Mouse (Mus musculus) CD8-positive naive resting alpha-beta T cell, adult 2 months (primary cell): ENCODE data around the gene Gpr152.

ENCODE experiments used
- DNase-seq, 2 experiments: peaks; one replicate each; pipeline ENCODE4 v3.0.0; 2022; ENCODE audit warnings: low read depth in 2 of 2, low spot score in 2 of 2

Gene Gpr152

DNA sequence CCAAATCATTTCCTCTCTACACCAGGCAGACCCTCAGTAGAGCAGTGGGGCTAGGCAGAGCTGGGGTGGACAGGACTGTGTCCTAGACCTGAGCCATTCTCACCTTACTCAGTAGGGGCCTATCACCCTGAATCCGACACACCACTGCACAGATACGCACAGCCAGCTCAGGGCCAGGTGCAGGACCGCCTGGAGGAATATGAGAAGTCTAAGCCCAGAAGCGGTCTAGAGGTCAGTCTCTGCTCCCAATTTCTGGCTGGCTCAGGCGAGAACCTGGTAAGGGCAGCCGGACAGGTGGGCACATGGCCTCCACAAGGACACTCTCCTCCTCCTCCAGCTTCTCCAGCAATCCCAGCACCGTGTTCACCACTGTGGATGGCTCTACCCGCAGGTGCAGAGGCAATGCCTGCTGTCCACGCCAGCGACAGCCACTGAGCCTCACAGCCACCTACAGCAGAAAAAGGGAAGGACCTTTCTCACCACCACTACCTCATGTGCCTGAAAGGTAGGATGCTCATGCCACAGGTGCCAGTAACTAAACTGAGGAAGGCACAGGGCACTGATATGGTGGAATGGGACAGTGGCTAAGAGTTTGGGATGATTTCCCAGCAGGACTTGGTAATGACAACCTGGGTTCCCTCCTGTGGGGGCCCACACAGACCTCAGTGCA lies 31.3 kb downstream of the Gpr152 start:
- no peak for DNase-seq

DNA sequence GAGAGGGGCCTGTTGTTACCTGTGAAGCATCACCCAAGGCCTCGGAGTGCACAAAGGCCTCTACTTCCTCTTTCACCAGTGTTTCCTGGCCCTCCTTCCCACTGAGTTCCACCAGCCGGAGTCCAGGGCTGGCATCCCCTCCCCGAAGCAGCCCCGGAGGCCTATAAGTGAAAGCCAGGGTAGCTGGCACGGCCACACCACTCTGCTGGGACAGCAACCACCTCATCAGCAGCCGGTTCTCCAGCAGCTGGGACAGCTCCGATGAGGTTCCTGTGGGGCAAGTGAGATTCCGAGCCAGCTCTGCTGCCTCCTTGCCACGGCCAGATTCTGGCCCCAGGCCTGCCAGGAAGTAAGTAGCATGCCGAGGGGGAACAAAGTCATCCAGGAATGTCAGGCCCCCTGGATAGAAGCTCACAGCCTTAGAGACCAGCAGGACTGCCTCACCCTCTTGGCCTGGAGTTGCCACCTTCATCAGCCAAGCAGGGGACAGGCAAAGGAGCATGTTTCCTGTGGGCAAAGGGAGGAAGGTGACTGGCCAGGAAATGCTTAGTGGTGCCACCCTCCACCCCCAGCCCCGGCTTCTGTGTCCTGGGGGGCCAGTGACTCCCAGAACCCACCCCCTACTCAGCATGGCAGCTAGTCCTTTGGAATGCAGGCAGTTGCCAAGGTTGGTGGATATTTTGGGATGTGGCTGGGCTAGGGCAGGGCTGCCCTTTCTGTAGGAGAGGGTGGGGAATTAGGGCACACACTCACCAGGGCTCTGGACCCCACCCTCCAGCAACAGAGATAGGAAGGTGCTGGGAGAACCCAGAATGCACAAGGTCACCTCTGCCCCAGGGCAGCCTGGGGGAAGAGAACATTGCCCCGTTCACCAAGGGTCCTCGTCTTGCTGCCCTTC lies 32.1 kb downstream of the Gpr152 start:
- DNase-seq, result no peak

DNA sequence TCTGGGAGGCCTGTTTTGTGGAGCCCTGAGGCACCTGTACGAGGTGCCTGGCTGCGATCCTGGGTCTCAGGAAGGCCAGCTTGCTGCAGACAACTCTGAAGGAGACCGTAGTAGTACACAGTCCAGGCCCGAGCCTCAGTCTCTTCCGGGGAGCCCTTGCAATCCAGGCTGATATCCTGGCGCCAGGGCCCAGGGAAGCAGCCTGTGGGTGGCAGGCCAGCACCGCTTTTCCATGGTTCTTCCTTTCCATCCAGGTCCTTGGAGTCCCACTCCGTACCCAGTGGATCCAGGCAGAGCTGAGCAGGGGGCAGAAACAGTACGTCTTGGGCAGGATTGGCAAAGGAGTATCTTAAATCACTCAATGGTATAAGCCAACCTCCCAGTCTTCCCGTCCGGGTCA lies 33.3 kb downstream of the Gpr152 start:
- DNase-seq, result no peak

DNA sequence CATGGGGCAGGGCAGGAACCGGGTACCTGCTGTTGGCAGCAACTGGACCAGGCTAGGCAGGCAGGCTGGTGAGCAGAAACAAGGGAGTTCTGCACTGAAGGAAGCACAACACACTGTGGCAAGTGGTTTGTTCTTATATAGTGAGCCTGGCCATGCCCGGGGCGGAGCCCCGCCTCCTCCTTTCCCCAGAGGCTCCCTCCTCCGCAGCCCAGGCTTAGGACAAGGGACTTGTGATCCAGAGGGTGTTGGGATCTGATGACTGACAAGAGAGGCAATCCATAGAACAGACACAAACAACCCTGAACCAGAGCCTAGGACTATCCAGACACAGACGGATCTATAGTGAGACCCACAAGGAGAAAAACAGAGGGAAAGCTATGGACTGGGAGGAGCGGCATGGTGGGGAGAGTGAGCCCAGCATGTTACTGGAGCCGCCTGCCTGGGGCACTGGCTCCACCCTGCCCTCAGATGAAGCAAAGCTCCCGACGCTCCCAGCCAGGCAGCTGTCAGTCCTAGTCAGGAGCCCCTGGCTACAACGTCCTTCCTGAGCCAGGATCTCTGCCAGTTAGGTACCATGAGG lies 35.9 kb downstream of the Gpr152 start, which contains the start of gene Carns1:
Gene Carns1 (minus strand): TSS at position 112 of the 580 bp plus-strand sequence.
- DNase-seq, result no peak

DNA sequence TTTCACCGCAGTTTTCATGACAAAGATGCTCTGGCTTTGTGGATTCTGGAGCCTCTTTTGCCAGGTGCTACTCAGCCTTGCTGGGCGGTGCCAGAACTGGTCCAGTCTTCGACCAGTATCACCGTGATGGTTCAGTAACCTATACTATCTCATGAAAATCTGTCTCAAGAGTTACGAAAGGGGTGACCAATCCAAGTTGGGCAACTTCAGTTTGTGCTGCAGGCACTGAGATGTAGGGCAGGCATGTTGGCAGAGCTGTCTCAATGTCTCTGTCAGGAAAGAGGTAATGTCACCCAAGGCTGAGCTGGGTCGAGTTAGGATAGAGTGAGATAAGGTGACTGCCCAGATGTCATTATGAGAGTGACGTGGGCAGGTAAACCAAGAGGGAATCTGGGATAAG lies 40.8 kb downstream of the Gpr152 start:
- no peak for DNase-seq

DNA sequence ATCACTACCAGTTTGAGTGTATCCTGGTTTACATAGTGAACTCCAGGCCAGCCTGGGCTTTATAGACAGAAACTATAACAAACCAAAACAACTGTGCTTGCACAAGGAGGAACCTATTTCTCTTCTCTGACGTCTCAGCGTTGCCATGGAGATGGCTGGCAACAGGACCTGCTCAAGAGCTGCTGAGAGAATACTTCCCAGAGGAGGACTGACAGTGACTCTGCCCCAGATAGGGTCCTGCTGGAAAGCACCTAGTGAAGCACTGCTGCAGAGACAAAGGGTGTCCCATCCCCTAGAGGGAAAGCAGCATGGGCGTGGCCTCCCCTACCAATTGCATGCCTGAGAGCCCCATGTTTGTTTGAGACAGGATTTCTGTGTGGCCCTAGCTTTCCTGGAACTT lies 42.3 kb downstream of the Gpr152 start:
- peak; percentile 51 to 53 for DNase-seq

DNA sequence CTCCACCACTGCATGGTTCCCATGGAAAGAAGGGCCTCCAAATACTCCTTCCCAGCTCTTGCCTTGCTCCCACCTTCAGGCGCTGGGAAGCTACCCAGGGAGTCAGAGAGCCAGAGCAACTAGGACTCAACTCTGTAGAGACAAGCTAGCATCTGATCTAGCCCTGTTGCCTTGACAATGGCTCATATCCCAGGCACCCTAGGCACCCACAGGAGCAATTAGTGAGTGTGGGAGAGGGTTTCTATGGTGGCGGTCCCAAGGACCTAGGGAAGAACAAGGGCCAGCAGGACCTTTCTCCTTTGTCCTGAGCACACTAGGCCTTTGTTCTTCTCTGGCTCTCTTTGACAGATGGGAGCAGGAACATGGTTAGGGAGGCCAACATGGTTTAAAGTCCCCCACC lies 44.1 kb downstream of the Gpr152 start:
- no peak for DNase-seq

DNA sequence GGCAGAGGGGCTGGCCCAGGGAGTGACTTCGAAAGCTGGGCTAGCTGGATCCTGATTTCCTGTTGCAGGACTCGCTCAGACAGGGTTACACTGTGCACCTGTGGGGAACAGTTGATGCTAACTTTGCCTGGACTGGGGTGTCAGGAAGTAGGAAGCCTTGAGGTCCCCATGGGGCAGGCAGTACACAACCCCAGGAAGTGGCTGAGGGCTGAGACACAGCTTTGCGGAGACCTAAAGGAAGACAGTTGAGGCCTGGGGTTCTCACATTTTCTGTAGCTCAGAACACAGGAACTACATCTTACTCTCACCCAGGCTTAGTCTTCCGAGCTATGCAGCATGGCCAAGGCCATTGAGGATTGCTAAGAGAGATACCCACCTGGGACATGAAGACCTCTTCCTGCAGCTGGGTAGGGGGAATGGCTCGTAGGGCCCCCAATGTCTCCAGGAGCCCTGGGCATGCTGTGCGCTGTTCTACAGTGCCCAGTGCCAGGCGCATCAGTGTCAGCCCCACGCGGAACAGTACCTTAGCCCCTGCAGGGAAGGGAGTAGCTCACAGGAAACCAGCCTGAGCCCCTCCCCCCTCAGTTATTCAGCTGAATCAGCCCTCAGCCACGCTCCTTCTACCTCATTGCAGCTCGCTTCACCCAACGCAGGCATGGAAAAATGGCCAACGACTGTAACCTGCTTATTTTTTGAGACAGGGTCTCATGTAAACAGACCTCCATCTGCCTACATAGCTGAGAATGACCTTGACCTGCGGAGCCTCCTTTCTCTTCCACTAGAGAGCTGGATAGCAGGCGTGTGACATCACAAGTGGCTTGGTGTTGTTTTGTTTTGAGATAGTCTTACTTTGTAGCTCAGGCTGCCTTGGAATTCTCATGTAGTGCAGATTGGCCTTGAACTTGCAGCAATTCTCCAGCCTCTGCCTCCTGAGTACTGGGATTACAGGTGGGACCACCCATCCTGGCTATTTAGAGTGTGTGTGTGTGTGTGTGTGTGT lies 45.7 kb downstream of the Gpr152 start:
- DNase-seq, result peak; percentile 65 to 77

DNA sequence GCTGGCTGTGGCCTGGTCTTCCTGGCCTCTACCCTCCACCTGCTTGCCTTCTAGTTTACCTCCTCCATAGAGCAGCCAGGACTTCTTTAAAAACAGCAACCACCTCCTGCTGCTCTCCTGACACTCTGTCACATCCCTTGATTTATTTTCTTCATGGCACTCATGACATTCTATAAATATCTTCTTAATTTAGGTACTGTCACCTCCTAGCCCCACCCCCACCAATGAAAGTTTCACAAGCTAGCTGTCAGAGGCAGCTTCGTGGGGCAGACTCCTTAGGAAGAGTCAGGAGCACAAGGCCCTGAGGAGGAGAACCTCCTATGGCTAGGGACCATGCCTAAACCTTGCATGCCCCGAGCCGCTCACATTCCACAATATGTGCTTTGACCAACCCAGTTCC lies 47.7 kb downstream of the Gpr152 start:
- DNase-seq, result no peak

DNA sequence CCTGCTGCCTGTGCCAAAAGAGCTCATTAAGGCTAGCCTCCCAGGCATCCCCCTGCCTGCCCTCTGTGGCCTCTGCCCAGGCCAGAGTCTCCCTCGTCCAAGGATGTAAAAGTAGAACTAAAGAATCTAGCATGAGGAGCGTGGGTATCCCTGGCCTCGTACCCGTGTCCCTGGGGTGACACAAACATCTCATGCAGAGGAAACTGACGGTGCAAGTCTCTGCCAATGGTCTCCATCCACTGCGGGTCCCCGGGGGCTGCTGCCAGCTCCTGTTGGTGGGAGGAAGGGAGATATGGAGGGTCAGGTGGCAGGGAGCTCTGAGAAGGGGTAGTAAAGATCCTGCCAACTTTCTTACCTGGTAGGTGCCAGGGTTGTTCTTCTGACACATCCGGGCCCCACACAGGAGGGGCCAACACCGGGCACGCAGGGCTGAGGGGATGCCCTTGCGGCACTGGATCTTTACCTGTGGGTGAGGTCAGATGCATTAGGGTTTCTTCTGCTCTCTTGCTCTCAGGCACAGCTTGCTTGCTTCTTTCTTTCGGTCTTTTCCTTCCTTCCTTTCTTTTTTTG lies 49.5 kb downstream of the Gpr152 start:
- peak in 1 of 2 experiments; percentile 41 for DNase-seq

DNA sequence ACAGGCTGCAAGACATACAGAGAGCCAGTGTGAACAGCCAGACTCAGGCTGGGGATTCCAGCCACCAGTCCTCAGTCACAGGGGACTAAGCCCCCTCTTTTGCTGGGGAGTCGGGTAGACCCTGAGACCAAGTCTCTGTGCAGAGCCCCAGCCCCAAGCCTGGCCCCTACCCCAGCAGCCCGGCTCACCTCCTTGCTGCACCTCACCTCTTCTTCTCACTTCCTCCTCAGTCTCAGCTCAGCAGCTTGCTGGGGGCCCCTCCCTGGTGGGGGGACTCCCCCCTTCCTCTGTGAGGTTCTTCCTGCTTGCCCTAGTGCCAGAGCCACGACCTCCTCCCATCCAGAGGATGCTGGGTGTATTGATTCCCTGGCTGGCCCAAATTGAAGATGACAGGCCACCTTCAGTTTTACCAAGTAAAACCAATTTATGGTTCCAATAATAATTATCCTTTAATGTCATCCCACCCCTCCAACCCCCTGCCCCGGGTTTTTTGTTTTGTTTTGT lies 51.3 kb downstream of the Gpr152 start, which contains the start of gene Tbc1d10c:
Gene Tbc1d10c (minus strand): TSS at position 454 of the 504 bp plus-strand sequence.
- DNase-seq, result peak; percentile 71 to 83

DNA sequence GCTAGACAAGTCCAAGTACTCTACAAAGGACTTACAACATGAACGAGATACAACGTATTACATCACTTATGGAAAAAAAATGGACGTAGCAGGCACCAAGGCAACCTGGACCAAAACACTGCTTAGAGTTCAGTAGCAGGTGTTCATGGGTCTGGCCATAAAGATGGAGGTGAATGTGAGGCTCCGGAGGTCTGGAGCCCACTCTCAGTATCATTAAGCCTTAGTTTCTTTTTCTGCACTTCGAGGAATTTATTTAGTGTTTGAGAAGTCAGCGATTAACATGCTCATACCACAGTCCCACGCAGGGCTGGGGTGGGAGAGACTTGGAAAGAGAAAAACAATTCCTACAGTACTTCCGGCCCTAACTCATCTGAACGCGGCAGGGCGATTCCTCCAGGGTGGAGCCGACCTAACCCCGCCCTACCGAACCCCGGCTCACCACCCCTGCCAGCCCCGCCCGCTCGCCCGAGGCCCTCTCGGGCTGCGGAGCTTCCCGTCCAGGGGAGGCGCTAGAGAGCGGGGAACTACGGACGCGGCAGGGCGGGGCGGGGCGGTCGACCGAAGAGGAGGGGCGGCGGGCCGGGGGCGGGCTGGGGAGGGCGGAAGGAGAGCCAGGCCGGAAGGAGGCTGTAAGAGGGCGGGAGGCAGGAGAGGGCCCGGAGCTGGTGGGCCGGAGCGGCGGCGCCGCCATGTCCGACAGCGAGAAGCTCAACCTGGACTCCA lies 52.1 kb downstream of the Gpr152 start, which contains the start of gene Ppp1ca:
Gene Ppp1ca (plus strand): TSS at position 538 of the 723 bp plus-strand sequence.
- peak; percentile 95 to 96 for DNase-seq

DNA sequence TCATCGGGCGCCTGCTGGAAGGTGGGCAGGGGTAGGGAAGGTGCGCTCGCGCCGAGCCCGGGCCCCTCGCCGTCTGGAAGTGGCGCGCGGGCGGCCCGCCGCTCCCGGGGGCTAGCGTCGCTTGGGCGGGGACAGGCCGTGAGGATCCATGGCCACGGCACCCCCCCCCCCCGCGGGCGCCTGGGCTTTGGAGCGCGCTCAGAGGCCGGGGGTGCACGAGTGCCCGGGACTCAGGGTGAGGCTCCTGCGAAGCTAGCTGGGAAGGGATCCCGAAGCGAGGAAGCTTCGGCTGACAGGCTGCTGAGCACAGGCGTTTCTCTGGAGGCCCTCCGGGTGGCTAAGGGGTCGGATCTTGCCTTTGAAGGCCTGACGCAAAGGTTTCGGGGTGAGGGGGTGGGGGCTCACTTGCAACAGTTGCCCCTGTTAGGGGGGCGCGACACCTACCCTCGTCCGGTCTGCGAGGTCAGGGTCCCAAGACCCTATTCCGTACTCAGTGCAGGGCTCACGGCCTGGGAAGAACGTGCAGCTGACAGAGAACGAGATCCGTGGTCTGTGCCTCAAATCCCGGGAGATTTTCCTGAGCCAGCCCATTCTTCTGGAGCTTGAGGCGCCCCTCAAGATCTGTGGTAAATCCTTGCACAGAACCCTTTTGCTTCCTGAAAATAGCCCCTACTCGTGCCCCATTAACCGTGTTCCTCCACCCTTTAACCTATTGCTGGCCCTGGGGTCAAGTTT lies 52.8 kb downstream of the Gpr152 start:
- no peak for DNase-seq

DNA sequence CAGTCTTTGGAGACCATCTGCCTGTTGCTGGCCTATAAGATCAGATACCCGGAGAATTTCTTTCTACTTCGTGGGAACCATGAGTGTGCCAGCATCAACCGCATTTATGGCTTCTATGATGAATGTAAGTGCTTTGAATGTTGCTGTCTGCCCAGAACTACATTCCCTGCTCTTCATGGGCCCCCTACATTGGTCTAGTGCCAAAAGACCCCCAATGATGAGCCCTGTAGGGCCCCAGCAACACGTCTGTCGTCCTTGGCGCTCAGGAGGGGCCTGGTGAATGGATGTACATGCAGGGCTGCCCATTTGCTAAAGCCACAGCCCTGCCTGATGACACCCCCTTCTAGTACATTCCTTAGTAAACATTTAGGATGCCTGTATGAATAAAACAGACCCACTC lies 53.5 kb downstream of the Gpr152 start:
- no peak for DNase-seq

DNA sequence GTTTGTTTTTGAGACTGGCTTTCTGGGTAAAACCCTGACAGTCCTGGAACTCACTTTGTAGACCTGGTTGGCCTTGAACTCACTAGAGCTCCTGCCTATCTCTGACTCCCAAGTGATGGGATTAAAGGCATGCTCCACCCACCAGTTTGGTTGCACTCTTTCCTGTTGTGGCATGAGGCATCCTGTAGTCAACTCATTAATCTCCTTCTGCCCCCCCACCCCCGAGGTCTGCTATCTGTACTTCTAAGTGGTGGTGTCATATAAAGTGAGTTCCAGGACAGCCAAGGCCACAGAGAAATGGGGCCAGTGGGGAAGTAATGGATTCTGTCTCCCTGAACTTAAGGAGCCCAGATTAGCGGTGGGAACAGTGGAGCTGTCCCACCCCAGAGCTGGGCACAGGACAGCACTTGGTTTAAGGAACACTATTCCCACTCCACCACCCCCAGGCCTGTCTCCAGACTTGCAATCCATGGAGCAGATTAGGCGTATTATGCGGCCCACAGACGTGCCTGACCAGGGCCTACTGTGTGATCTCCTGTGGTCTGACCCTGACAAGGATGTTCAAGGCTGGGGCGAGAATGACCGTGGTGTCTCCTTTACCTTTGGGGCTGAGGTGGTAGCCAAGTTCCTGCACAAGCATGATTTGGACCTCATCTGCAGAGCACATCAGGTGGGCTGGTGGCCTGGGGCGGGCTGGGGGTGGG lies 54.6 kb downstream of the Gpr152 start:
- no peak for DNase-seq

DNA sequence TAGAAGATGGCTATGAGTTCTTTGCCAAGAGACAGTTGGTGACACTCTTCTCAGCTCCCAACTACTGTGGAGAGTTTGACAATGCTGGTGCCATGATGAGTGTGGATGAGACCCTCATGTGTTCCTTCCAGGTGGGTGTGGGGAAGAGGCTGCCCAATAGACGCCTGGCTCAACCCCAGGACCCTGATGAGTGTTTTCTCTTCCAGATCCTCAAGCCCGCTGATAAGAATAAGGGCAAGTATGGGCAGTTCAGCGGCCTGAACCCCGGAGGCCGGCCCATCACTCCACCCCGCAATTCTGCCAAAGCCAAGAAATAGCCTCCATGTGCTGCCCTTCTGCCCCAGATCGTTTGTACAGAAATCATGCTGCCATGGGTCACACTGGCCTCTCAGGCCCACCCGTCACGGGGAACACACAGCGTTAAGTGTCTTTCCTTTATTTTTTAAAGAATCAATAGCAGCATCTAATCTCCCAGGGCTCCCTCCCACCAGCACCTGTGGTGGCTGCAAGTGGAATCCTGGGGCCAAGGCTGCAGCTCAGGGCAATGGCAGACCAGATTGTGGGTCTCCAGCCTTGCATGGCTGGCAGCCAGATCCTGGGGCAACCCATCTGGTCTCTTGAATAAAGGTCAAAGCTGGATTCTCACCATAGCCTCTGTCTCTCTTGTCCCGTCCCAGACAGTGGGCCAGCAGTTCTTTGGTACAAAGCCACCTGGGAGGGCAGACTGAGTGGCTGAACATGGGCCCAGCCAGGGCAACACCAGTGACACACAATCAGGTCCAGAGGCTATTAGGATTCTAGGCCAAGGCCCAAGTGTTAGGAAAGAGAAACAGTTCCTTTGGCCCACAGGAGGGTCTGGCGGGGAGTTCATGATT lies 55.4 kb downstream of the Gpr152 start:
- DNase-seq, result no peak
